Comparison of ENCODE assay signal across 10 mouse cellular contexts in the genomic region with DNA sequence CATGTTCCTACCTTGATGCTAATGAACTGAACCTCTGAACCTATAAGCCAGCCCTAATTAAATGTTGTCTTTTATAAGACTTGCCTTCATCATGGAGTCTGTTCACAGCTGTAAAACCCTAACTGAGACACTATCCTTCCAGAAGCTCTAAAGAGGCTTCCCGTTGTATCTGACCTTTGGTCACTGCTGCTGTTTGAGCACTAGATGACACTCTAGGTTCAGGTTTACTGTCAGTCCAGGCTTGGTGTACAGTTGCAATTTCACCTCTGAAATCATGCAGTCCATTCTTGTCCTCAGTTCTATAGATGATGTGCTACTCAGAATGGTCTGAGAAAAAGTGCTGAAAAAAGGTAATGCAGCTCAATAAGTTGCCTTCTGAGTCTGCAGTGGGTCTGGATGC.
A peak's percentile ranks its signal among the peaks of the same experiment; 100 is the strongest.
DNase-seq lines count a peak whose midpoint lies in the region; ATAC-seq and TF ChIP-seq lines count a peak whose summit lies in the region.
"Had no signal": no experiment of that assay in that cellular context is flagged by ENCODE, and none has a peak within 500 bp of the region (broad histone marks: within the 10 kb centered on the region; RNA-seq: fewer than 3 reads in every experiment).

No protein-coding gene starts in this region.

- TF ChIP-seq POLR2A in heart, adult 2 months (IDR thresholded peaks at IDR 0.05; ENCODE audit: insufficient read depth, low read depth, low read length): no peak
- no peak for TF ChIP-seq POLR2A in brain, embryonic 14.5 days (IDR thresholded peaks at IDR 0.05; ENCODE audit: borderline replicate concordance, extremely low read depth, insufficient read depth, insufficient read length, poor library complexity, severe bottlenecking)

- H3K4me3 ChIP-seq in heart, adult 2 months: no peak overlapping the region
- no peak overlapping the region for H3K4me3 ChIP-seq in heart, embryonic 10.5 days
- H3K4me3 ChIP-seq in lung, embryonic 16.5 days (ENCODE audit: low read length): no peak overlapping the region
- H3K4me3 ChIP-seq: forebrain, embryonic 12.5 days; liver, embryonic 13.5 days had no signal

- no peak overlapping the region for H3K9ac ChIP-seq in heart, adult 2 months (ENCODE audit: low read depth, low read length)
- no peak overlapping the region for H3K9ac ChIP-seq in lung, embryonic 16.5 days (ENCODE audit: low read length)
- H3K9ac ChIP-seq: forebrain, embryonic 12.5 days; liver, embryonic 13.5 days had no signal

- DNase-seq in heart, adult 2 months: no peak
- no peak for DNase-seq in heart, embryonic 10.5 days (ENCODE audit: low spot score)
- DNase-seq in B cell, adult 2 months: peak; percentile 32 to 34
- DNase-seq in brain, embryonic 14.5 days (ENCODE audit: low read depth): peak; percentile 11
- no peak for DNase-seq in thymus, postnatal 14 days
- DNase-seq in right cerebral cortex, postnatal 36 days (ENCODE audit: low spot score in 2 of 2): no peak
- no peak for DNase-seq in gastrocnemius, postnatal 10 days
- DNase-seq: liver, embryonic 13.5 days had no signal

- no peaks in the 10 kb centered on the region for H3K4me1 ChIP-seq in heart, adult 2 months (ENCODE audit: control insufficient read depth, insufficient read depth, low read length)
- no peaks in the 10 kb centered on the region for H3K4me1 ChIP-seq in heart, embryonic 10.5 days
- no peaks in the 10 kb centered on the region for H3K4me1 ChIP-seq in lung, embryonic 16.5 days (replicated peaks; ENCODE audit: control insufficient read depth, insufficient read depth, low read length)

- no peak for TF ChIP-seq EP300 in heart, adult 2 months (IDR thresholded peaks at IDR 0.05; ENCODE audit: insufficient read depth, low read depth, low read length)

- H3K79me2 ChIP-seq in heart, adult 2 months (replicated peaks; ENCODE audit: control insufficient read depth, insufficient read depth, low read length): no peaks in the 10 kb centered on the region

- peak; percentile 82 for TF ChIP-seq CTCF in heart, adult 2 months (IDR thresholded peaks at IDR 0.05)
- TF ChIP-seq CTCF in brain, embryonic 14.5 days (IDR thresholded peaks at IDR 0.05; ENCODE audit: borderline replicate concordance, extremely low read depth, insufficient read depth, insufficient read length): peak; percentile 41; the same call in 1 of the 2 replicates

- H3K4me2 ChIP-seq in lung, embryonic 16.5 days (ENCODE audit: low read depth, low read length): no peak overlapping the region
- H3K4me2 ChIP-seq: forebrain, embryonic 12.5 days; liver, embryonic 13.5 days had no signal

- ATAC-seq in lung, embryonic 16.5 days (ENCODE audit: low read depth): 0 out of 2 replicates have a peak, but pooled peaks have one; percentile 42

- no peaks in the 10 kb centered on the region for H3K36me3 ChIP-seq in heart, adult 2 months (ENCODE audit: control insufficient read depth, insufficient read depth, low read length)
- no peaks in the 10 kb centered on the region for H3K36me3 ChIP-seq in heart, embryonic 10.5 days
- H3K36me3 ChIP-seq in lung, embryonic 16.5 days (ENCODE audit: control insufficient read depth, insufficient read depth, low read length): no peaks in the 10 kb centered on the region
- H3K36me3 ChIP-seq: forebrain, embryonic 12.5 days; liver, embryonic 13.5 days had no signal

- H3K27ac ChIP-seq in heart, adult 2 months: no peak overlapping the region
- H3K27ac ChIP-seq in heart, embryonic 10.5 days: no peak overlapping the region
- no peak overlapping the region for H3K27ac ChIP-seq in lung, embryonic 16.5 days (ENCODE audit: low read length)
- H3K27ac ChIP-seq: forebrain, embryonic 12.5 days; liver, embryonic 13.5 days had no signal

- no peaks in the 10 kb centered on the region for H3K27me3 ChIP-seq in heart, adult 2 months (ENCODE audit: control insufficient read depth, insufficient read depth, low read length)
- no peaks in the 10 kb centered on the region for H3K27me3 ChIP-seq in heart, embryonic 10.5 days (ENCODE audit: insufficient read depth, poor library complexity, severe bottlenecking)
- H3K27me3 ChIP-seq in lung, embryonic 16.5 days (ENCODE audit: control insufficient read depth, insufficient read depth, low read depth, low read length): no peaks in the 10 kb centered on the region
- H3K27me3 ChIP-seq: forebrain, embryonic 12.5 days; liver, embryonic 13.5 days had no signal

- WGBS in heart, adult 2 months: 36% methylated on average over 1 of the region's 1 CpGs
- WGBS in heart, embryonic 10.5 days: 63% methylated on average over 1 of the region's 1 CpGs
- 70% methylated on average over 1 of the region's 1 CpGs for WGBS in lung, embryonic 16.5 days

- H3K9me3 ChIP-seq in heart, embryonic 10.5 days: no peaks in the 10 kb centered on the region
- H3K9me3 ChIP-seq in lung, embryonic 16.5 days (ENCODE audit: control insufficient read depth, low read length): no peaks in the 10 kb centered on the region
- H3K9me3 ChIP-seq: forebrain, embryonic 12.5 days; liver, embryonic 13.5 days had no signal

- intact Hi-C loops in heart, adult 2 months (cut with DNase I): loop anchor here (1.0 kb wide), 1 partner anchor 334 kb away; no protein-coding TSS in a partner anchor

Comparison
In these comparisons a context has a peak if more than half of its experiments do, and no peak if none do; other contexts are left out.
1. DNase-seq: peak in B cell, adult 2 months (2 of 2) and brain, embryonic 14.5 days (single experiment); none in heart, adult 2 months (0 of 2), heart, embryonic 10.5 days (single experiment), thymus, postnatal 14 days (single experiment), right cerebral cortex, postnatal 36 days (0 of 2) and gastrocnemius, postnatal 10 days (single experiment).